Mouse (Mus musculus) bone marrow macrophage, adult 2 months (primary cell): ENCODE results near the gene Fam124b.

ENCODE experiments used
- CTCF ChIP-seq: IDR thresholded peaks from 2 replicates; pipeline ENCODE4 v1.5.1; 2012; ENCODE audit warnings: low read depth, mild to moderate bottlenecking, low read length, moderate library complexity
- POLR2A ChIP-seq: IDR thresholded peaks from 2 replicates; pipeline ENCODE4 v1.6.1; 2012; ENCODE audit warnings: mild to moderate bottlenecking, low read depth, low read length, borderline replicate concordance

DNA sequence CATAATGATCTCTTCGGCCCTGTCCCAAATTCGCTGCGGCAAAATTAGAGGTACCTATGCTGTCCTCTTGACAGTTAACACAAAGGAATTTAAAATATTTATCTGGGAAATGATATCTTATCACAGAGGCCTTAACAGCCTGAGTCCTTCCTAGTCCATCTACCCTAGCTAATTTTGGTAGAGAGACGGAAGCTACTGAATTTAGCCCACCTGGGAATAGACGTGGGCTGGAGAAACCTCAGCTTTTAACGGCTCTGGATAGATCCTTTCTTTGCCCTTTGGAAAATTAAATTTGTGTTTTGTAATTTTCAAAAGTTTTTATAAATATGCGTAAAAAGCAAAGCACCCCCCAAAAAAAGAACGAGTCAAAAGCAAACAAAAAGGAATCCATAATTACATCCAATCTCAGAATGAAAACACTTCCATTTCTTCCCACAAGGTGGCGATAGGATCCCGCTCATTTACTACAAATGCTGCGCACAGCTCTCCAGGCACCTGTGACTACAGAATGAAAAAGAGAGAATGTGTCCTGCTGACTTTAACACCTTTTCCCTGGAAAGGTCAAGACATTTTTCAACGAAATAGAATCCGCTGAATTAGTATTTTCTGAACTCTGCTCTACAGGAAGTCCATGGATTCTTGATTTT is 37.4 kb downstream of the Fam124b start:
- TF ChIP-seq POLR2A (no peak), CTCF (no peak)
